Mouse (Mus musculus) limb, embryonic 14.5 days (tissue): Measurements from ENCODE around the gene Lrrd1. TPM values are rescaled to one million over a fixed set of nuclear protein-coding genes. Genes with fewer than 3 reads are reported as not detected.
A peak's percentile ranks its signal among the peaks of the same experiment; 100 is the strongest.

Experiments
- ATAC-seq: fragments of 200-750 bp; cut with Nextera tagmentation; 2 replicates; pipeline ENCODE4 v1.8.0; 2017; ENCODE audit warnings: low read depth, moderate number of reproducible peaks, moderate TSS enrichment; ENCODE audit not compliant: low FRiP score
- DNase-seq: peaks from one replicate; pipeline ENCODE4 v3.0.0-alpha.2; 2015; ENCODE audit warnings: low spot score
- H3K27ac ChIP-seq: fragments of 300-500 bp; sonication (generic); replicated peaks from 2 replicates; pipeline ENCODE4 v1.5.1; 2014; ENCODE audit warnings: low read depth, mild to moderate bottlenecking, low read length, moderate library complexity, mixed read lengths
- H3K27me3 ChIP-seq: fragments of 300-500 bp; sonication (generic); 2 replicates; pipeline ENCODE4 v1.6.1; 2014; ENCODE audit warnings: low read length, mixed read lengths; ENCODE audit not compliant: control insufficient read depth, insufficient read depth
- H3K36me3 ChIP-seq: fragments of 300-500 bp; sonication (generic); 2 replicates; pipeline ENCODE4 v1.6.1; 2014; ENCODE audit warnings: mild to moderate bottlenecking, low read length, moderate library complexity, mixed read lengths; ENCODE audit not compliant: control insufficient read depth, insufficient read depth
- H3K4me1 ChIP-seq: fragments of 300-500 bp; sonication (generic); 2 replicates; pipeline ENCODE4 v1.6.1; 2014; ENCODE audit warnings: antibody characterized with exemption, low read length, mixed read lengths; ENCODE audit not compliant: control insufficient read depth, insufficient read depth
- H3K4me2 ChIP-seq: fragments of 300-500 bp; sonication (generic); replicated peaks from 2 replicates; pipeline ENCODE4 v1.6.1; 2014; ENCODE audit warnings: low read depth, mild to moderate bottlenecking, low read length, moderate library complexity; ENCODE audit not compliant: severe bottlenecking
- H3K4me3 ChIP-seq: fragments of 300-500 bp; sonication (generic); replicated peaks from 2 replicates; pipeline ENCODE4 v1.5.1; 2014; ENCODE audit warnings: low read length
- H3K9ac ChIP-seq: fragments of 300-500 bp; sonication (generic); 2 replicates; pipeline ENCODE4 v1.6.1; 2014; ENCODE audit warnings: mild to moderate bottlenecking, low read depth, low read length, moderate library complexity; ENCODE audit not compliant: severe bottlenecking
- H3K9me3 ChIP-seq: fragments of 300-500 bp; sonication (generic); 2 replicates; pipeline ENCODE4 v1.6.1; 2016; ENCODE audit warnings: low read length; ENCODE audit not compliant: control insufficient read depth
- POLR2A ChIP-seq: fragments of 200-500 bp; IDR thresholded peaks from 2 replicates; pipeline ENCODE4 v1.8.0; 2012; ENCODE audit warnings: inconsistent platforms, mild to moderate bottlenecking, moderate library complexity, borderline replicate concordance; ENCODE audit not compliant: insufficient read depth, insufficient read length; ENCODE audit errors: extremely low read depth
- WGBS: fragments of 180-500 bp; shearing (Covaris S2); extraction: QIAGEN DNeasy Blood & Tissue Kit; methylation state at CpG from one replicate; pipeline ENCODE4 v1.1.7; 2014; 5-methylcytosine and 5-hydroxymethylcytosine counted together
- polyA plus RNA-seq, 2 experiments: library from polyadenylated mRNA; depleted of rRNA in 1 of 2; stranded (reverse) in 1 of 2; unstranded in 1 of 2; fragments of >200 nt; fragmentation: Nextera tagmentation in 1 of 2; extraction: Ambion mirVana in 1 of 2; gene quantifications; 2 replicates each; pipeline versions ENCODE4 v1.2.1 to v1.2.3; 2012 to 2014

Lrrd1 gene
- polyA plus RNA-seq, 2 experiments: 0.04 to 0.06 TPM

- under 1% methylated on average over 53 of the region's 109 CpGs for WGBS
- Histone ChIP-seq H3K4me3 (peak within 1 kb of the TSS; percentile 90), H3K27ac (peak within 1 kb of the TSS; percentile 73), H3K4me2 (peak within 1 kb of the TSS; percentile 74), H3K36me3 (0 out of 2 replicates have a peak, but pooled peaks cover 4% of the 10 kb centered on the region), H3K4me1 (no peaks in the 10 kb centered on the region; the same call in 1 of the 2 replicates), H3K9me3 (no peaks in the 10 kb centered on the region), H3K9ac (peak within 1 kb of the TSS; percentile 86), H3K27me3 (no peaks in the 10 kb centered on the region)
- ATAC-seq: peak; percentile 93
- DNase-seq: peak; percentile 85
- peak; percentile 41; the same call in 1 of the 2 replicates for TF ChIP-seq POLR2A
These were observed 42.3 kb upstream of the Lrrd1 start, which contains the start of the genes Ankib1 and Krit1 for GRCm38 (mm10) chr5:3802433-3803291. Ankib1 (minus strand) TSS chr5:3802925. Krit1 (plus strand) TSS chr5:3803184.

- H3K27ac ChIP-seq: peak overlapping the region; percentile 73
- peak; percentile 25 for DNase-seq
- H3K4me1 ChIP-seq: no peaks in the 10 kb centered on the region; the same call in 1 of the 2 replicates
- H3K4me3 ChIP-seq: peak overlapping the region; percentile 90
- H3K9me3 ChIP-seq: no peaks in the 10 kb centered on the region
- H3K4me2 ChIP-seq: peak overlapping the region; percentile 74
- H3K27me3 ChIP-seq: no peaks in the 10 kb centered on the region
- no peak for TF ChIP-seq POLR2A
- WGBS: under 1% methylated on average over 36 of the region's 36 CpGs
- H3K9ac ChIP-seq: peak overlapping the region; percentile 86
- peak; percentile 79 for ATAC-seq
- peaks cover 9% of the 10 kb centered on the region; the same call in 1 of the 2 replicates for H3K36me3 ChIP-seq
These were observed 41.4 kb upstream of the Lrrd1 start for GRCm38 (mm10) chr5:3803292-3804165.

- ATAC-seq: no peak
- WGBS: 90% methylated on average over 1 of the region's 1 CpGs
These were observed 36.5 kb upstream of the Lrrd1 start for GRCm38 (mm10) chr5:3808472-3808871.

GRCm38 (mm10) chr5:3834107-3834506, 10.9 kb upstream of the Lrrd1 start:
- no peak for TF ChIP-seq POLR2A
- H3K4me1 ChIP-seq: no peaks in the 10 kb centered on the region
- H3K27ac ChIP-seq: no peak overlapping the region
- no peak overlapping the region for H3K9ac ChIP-seq
- no peaks in the 10 kb centered on the region for H3K9me3 ChIP-seq
- WGBS: 67% methylated on average over 1 of the region's 1 CpGs
- H3K27me3 ChIP-seq: no peaks in the 10 kb centered on the region
- ATAC-seq (no peak), DNase-seq (no peak)
- peaks cover 44% of the 10 kb centered on the region for H3K36me3 ChIP-seq
- H3K4me3 ChIP-seq: no peak overlapping the region
- H3K4me2 ChIP-seq: no peak overlapping the region

More at GRCm38 (mm10) chr5:3808472-3808871, 36.5 kb upstream of the Lrrd1 start:
- no peak for DNase-seq
- H3K4me3 ChIP-seq: no peak overlapping the region
- TF ChIP-seq POLR2A: no peak
- no peak overlapping the region for H3K9ac ChIP-seq
- H3K9me3 ChIP-seq: no peaks in the 10 kb centered on the region
- H3K4me2 ChIP-seq: no peak overlapping the region
- peaks cover 32% of the 10 kb centered on the region for H3K36me3 ChIP-seq
- no peaks in the 10 kb centered on the region for H3K27me3 ChIP-seq
- H3K27ac ChIP-seq: no peak overlapping the region
- no peaks in the 10 kb centered on the region; the same call in 1 of the 2 replicates for H3K4me1 ChIP-seq

GRCm38 (mm10) chr5:3870161-3870560, 25.2 kb downstream of the Lrrd1 start:
- Histone ChIP-seq H3K9ac (no peak overlapping the region), H3K4me3 (no peak overlapping the region), H3K4me2 (no peak overlapping the region), H3K4me1 (no peaks in the 10 kb centered on the region), H3K27me3 (no peaks in the 10 kb centered on the region), H3K36me3 (no peaks in the 10 kb centered on the region), H3K9me3 (no peaks in the 10 kb centered on the region), H3K27ac (no peak overlapping the region)
- 76% methylated on average over 4 of the region's 4 CpGs for WGBS
- DNase-seq (no peak), ATAC-seq (no peak)
- no peak for TF ChIP-seq POLR2A
